Mouse (Mus musculus) CH12.LX (cell line): ENCODE data around the gene Reep6. TPM values are rescaled to one million over a fixed set of nuclear protein-coding genes. Genes with fewer than 3 reads are reported as not detected.

Source experiments
- DNase-seq: peaks from one replicate; pipeline ENCODE4 v3.0.0-alpha.2; 2013; ENCODE audit errors: extremely low read depth
- H3K27ac ChIP-seq: 2 replicates; pipeline ENCODE4 v1.5.1; 2012; ENCODE audit warnings: low read depth, mild to moderate bottlenecking, control low read depth, moderate library complexity; ENCODE audit not compliant: insufficient read depth
- H3K27me3 ChIP-seq: replicated peaks from 2 replicates; pipeline ENCODE3; 2012; ENCODE audit warnings: inconsistent platforms
- H3K36me3 ChIP-seq, 2 experiments: replicated peaks in 1 of 2; 2 replicates each; pipeline versions ENCODE3 to v1.6.1; 2012; ENCODE audit warnings: inconsistent platforms in 1 of 2, low read length in 1 of 2, mild to moderate bottlenecking in 1 of 2, mixed read lengths in 1 of 2, moderate library complexity in 1 of 2; ENCODE audit not compliant: control insufficient read depth in 1 of 2, insufficient read depth in 1 of 2
- H3K4me1 ChIP-seq, 2 experiments: 2 replicates each; pipeline ENCODE4 v1.6.1; 2012; ENCODE audit warnings: inconsistent platforms in 1 of 2, moderate library complexity in 1 of 2; ENCODE audit not compliant: insufficient read depth in 2 of 2, control insufficient read depth in 1 of 2
- H3K4me2 ChIP-seq: 2 replicates; pipeline ENCODE4 v1.6.1; 2012; ENCODE audit warnings: low read depth, mild to moderate bottlenecking, control low read depth; ENCODE audit not compliant: poor library complexity, insufficient read depth, severe bottlenecking
- H3K4me3 ChIP-seq, 3 experiments: fragments of 150-350 bp in 1 of 3; sonication (generic) in 1 of 3; replicated peaks in 1 of 3; 2 replicates each; pipeline versions ENCODE3 to v1.5.1; 2011 to 2012; ENCODE audit warnings: low read depth in 2 of 3, low read length in 2 of 3, mild to moderate bottlenecking in 2 of 3, moderate library complexity in 2 of 3, control low read depth in 1 of 3, improper control_type of control experiment in 1 of 3, inconsistent platforms in 1 of 3, mixed read lengths in 1 of 3; ENCODE audit not compliant: poor library complexity in 1 of 3
- H3K79me2 ChIP-seq: replicated peaks from 2 replicates; pipeline ENCODE4 v1.6.1; 2012; ENCODE audit warnings: mild to moderate bottlenecking, moderate library complexity; ENCODE audit not compliant: control insufficient read depth, poor library complexity, insufficient read depth, severe bottlenecking; ENCODE audit errors: extremely low read depth
- H3K9ac ChIP-seq: 2 replicates; pipeline ENCODE4 v1.6.1; 2012; ENCODE audit warnings: low read depth, mild to moderate bottlenecking, control low read depth, moderate library complexity; ENCODE audit not compliant: insufficient read depth
- H3K9me3 ChIP-seq: replicated peaks from 2 replicates; pipeline ENCODE3; 2012; ENCODE audit warnings: low read length, inconsistent platforms, mixed read lengths
- BHLHE40 ChIP-seq: IDR thresholded peaks from 2 replicates; pipeline ENCODE4 v1.6.1; 2011; ENCODE audit warnings: mild to moderate bottlenecking, low read depth, low read length, improper control_type of control experiment
- CHD2 ChIP-seq: IDR thresholded peaks from 2 replicates; pipeline ENCODE4 v1.6.1; 2011; ENCODE audit warnings: low read length, improper control_type of control experiment
- CTCF ChIP-seq, 2 experiments: IDR thresholded peaks in 1 of 2; conservative IDR thresholded peaks in 1 of 2; 2 replicates each; pipeline ENCODE4 v1.5.1; 2011 to 2012; ENCODE audit warnings: low read depth in 2 of 2, low read length in 2 of 2, improper control_type of control experiment in 1 of 2, inconsistent platforms in 1 of 2, mild to moderate bottlenecking in 1 of 2, moderate library complexity in 1 of 2
- E2F4 ChIP-seq: IDR thresholded peaks from 2 replicates; pipeline ENCODE4 v1.6.1; 2011; ENCODE audit warnings: low read depth, low read length, improper control_type of control experiment; ENCODE audit not compliant: insufficient replicate concordance
- ELF1 ChIP-seq: IDR thresholded peaks from 2 replicates; pipeline ENCODE4 v1.6.1; 2014; ENCODE audit warnings: low read depth, mild to moderate bottlenecking, inconsistent platforms, low read length, improper control_type of control experiment
- IRF4 ChIP-seq: IDR thresholded peaks from 2 replicates; pipeline ENCODE4 v1.6.1; 2014; ENCODE audit warnings: low read depth, mild to moderate bottlenecking, inconsistent platforms, low read length, improper control_type of control experiment
- JUN ChIP-seq: IDR thresholded peaks from 2 replicates; pipeline ENCODE4 v1.6.1; 2011; ENCODE audit warnings: low read depth, mild to moderate bottlenecking, low read length, improper control_type of control experiment, moderate library complexity; ENCODE audit not compliant: insufficient read depth
- JUND ChIP-seq: conservative IDR thresholded peaks from 2 replicates; pipeline ENCODE4 v1.6.1; 2011; ENCODE audit warnings: low read depth, low read length, improper control_type of control experiment
- MAFK ChIP-seq: IDR thresholded peaks from 2 replicates; pipeline ENCODE4 v1.6.1; 2011; ENCODE audit warnings: low read length, improper control_type of control experiment; ENCODE audit not compliant: insufficient replicate concordance
- MAZ ChIP-seq: IDR thresholded peaks from 2 replicates; pipeline ENCODE4 v1.6.1; 2012; ENCODE audit warnings: low read depth, mild to moderate bottlenecking, inconsistent platforms, low read length, improper control_type of control experiment, moderate library complexity
- MEF2A ChIP-seq: IDR thresholded peaks from 2 replicates; pipeline ENCODE4 v1.6.1; 2014; ENCODE audit warnings: low read depth, mild to moderate bottlenecking, inconsistent platforms, low read length, improper control_type of control experiment, borderline replicate concordance
- MXI1 ChIP-seq: IDR thresholded peaks from 2 replicates; pipeline ENCODE4 v1.6.1; 2011; ENCODE audit warnings: mild to moderate bottlenecking, low read depth, low read length, improper control_type of control experiment
- MYC ChIP-seq: IDR thresholded peaks from 2 replicates; pipeline ENCODE4 v1.6.1; 2011; ENCODE audit warnings: low read depth, mild to moderate bottlenecking, improper control_type of control experiment, low read length
- NRF1 ChIP-seq: IDR thresholded peaks from 2 replicates; pipeline ENCODE4 v1.6.1; 2014; ENCODE audit warnings: low read depth, mild to moderate bottlenecking, inconsistent platforms, low read length, improper control_type of control experiment, moderate library complexity
- POLR2A ChIP-seq: IDR thresholded peaks from 2 replicates; pipeline ENCODE4 v1.6.1; 2011; ENCODE audit warnings: low read depth, mild to moderate bottlenecking, improper control_type of control experiment, low read length
- POLR2AphosphoS2 ChIP-seq: IDR thresholded peaks from 2 replicates; pipeline ENCODE4 v1.6.1; 2011; ENCODE audit warnings: low read depth, low read length, improper control_type of control experiment
- RAD21 ChIP-seq: IDR thresholded peaks from 2 replicates; pipeline ENCODE4 v1.6.1; 2011; ENCODE audit warnings: low read depth, mild to moderate bottlenecking, low read length, improper control_type of control experiment, moderate library complexity
- RCOR1 ChIP-seq: conservative IDR thresholded peaks from 2 replicates; pipeline ENCODE4 v1.6.1; 2012; ENCODE audit warnings: low read depth, mild to moderate bottlenecking, inconsistent platforms, low read length, improper control_type of control experiment
- SMC3 ChIP-seq: IDR thresholded peaks from 2 replicates; pipeline ENCODE4 v1.6.1; 2011; ENCODE audit warnings: low read depth, low read length, improper control_type of control experiment
- TCF12 ChIP-seq: IDR thresholded peaks from 2 replicates; pipeline ENCODE4 v1.6.1; 2014; ENCODE audit warnings: low read depth, mild to moderate bottlenecking, inconsistent platforms, low read length, improper control_type of control experiment
- USF1 ChIP-seq: IDR thresholded peaks from 2 replicates; pipeline ENCODE4 v1.6.1; 2014; ENCODE audit warnings: low read depth, mild to moderate bottlenecking, inconsistent platforms, low read length, improper control_type of control experiment
- USF2 ChIP-seq: conservative IDR thresholded peaks from 2 replicates; pipeline ENCODE4 v1.6.1; 2011; ENCODE audit warnings: low read depth, low read length, improper control_type of control experiment
- ZC3H11A ChIP-seq: IDR thresholded peaks from 2 replicates; pipeline ENCODE4 v1.6.1; 2012; ENCODE audit warnings: low read depth, mild to moderate bottlenecking, inconsistent platforms, low read length, improper control_type of control experiment
- ZNF384 ChIP-seq: IDR thresholded peaks from 2 replicates; pipeline ENCODE4 v1.6.1; 2012; ENCODE audit warnings: low read depth, low read length, improper control_type of control experiment, inconsistent platforms
- dilution Hi-C: fragments of 300-500 bp; cut with MboI; formaldehyde crosslinking; loops from 2 replicates; pipeline ENCODE4 v1.14.3; 2020; ENCODE audit warnings: low sequenced_read_pairs; ENCODE audit not compliant: extremely low pct_unique_long_range_greater_than_20kb, extremely low pct_ligation_motif_present
- in situ Hi-C: fragments of 300-500 bp; cut with MboI; formaldehyde crosslinking; loops from 3 replicates; pipeline ENCODE4 v1.14.3; 2019; ENCODE audit warnings: low sequenced_read_pairs, low pct_ligation_motif_present, low pct_unique_long_range_greater_than_20kb, mixed read lengths
- polyA plus RNA-seq: library from polyadenylated mRNA; unstranded; fragments of >175 nt; gene quantifications from 2 replicates; pipeline ENCODE4 v1.2.1, GENCODE M21; 2012; ENCODE audit warnings: low read depth; ENCODE audit not compliant: insufficient read length
- total RNA-seq, 2 experiments: library from RNA; depleted of rRNA; stranded (reverse); fragments of 300-350 nt in 1 of 2; fragments of >200 nt in 1 of 2; gene quantifications; 2 replicates each; pipeline ENCODE4 v1.2.3; 2012 to 2014

Gene Reep6
- total and polyA plus RNA-seq, 3 experiments, result 0.48 to 7.5 (median 5.0) TPM

DNA sequence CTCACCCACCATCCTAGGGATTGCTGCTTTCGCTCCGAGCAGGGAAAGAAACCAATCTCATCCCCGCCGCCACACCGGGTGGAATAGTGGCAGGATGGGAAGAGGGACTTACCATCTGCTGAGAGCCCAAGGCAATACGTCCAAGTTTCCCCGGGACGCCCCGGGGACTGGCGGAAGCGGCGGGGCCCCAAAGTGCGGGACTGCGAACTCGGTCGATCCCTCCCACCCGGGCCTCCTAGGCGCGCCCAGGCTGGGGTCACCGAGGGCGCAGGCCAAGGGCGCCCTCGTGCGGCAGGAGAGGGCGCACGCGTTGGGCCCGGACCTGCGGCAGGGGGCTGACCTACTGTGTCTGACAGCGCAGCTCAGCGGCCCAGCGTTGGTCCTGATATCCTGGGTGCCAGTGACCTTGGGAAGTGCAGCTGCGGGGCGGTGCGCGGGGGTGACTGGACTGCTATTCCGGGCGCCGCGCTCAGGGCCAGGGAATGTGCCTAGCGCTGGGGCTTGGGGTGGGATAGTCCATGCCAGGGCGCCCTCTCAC is 18.6 kb downstream of the Reep6 start, which contains the start of gene Adamtsl5:
TSS of gene Adamtsl5 (minus strand) at position 169 of the 538 bp plus-strand sequence.
- Histone ChIP-seq H3K9me3 (peaks cover 2% of the 10 kb centered on the region), H3K4me2 (peak within 1 kb of the TSS; percentile 72), H3K36me3 (no peaks in the 10 kb centered on the region), H3K27me3 (peaks cover 80% of the 10 kb centered on the region), H3K4me3 (peak within 1 kb of the TSS; percentile 40 to 63 (median 40)), H3K4me1 (peaks cover 3 to 10% of the 10 kb centered on the region in 2 experiments), H3K9ac (peak within 1 kb of the TSS; percentile 41), H3K27ac (no peak within 1 kb of the TSS), H3K79me2 (no peaks in the 10 kb centered on the region)
- DNase-seq, result peak; percentile 55
- dilution Hi-C loops (no loop called here), in situ Hi-C loops (loop anchor here (5.0 kb wide), 1 partner anchor 171 kb away; the partner anchor contains the start of gene Efna2)
- TF ChIP-seq ZC3H11A, result 0 out of 2 replicates have a peak, but pooled peaks have one; percentile 35
- TF ChIP-seq USF2, result no peak
- 0 out of 2 replicates have a peak, but pooled peaks have one; percentile 19 for TF ChIP-seq TCF12
- no peak for TF ChIP-seq JUN
- peak; percentile 49 for TF ChIP-seq ELF1
- TF ChIP-seq RAD21, result peak; percentile 82
- peak; percentile 73; the same call in 1 of the 2 replicates for TF ChIP-seq MAZ
- peak; percentile 20 to 92; a peak in 2 of 4 replicates for TF ChIP-seq CTCF (conservative IDR thresholded peaks at IDR 0.05 in 1 of 2, IDR thresholded peaks at IDR 0.05 in 1 of 2; ENCODE audit: low read depth in 2 of 2, low read length in 2 of 2)
- TF ChIP-seq SMC3, result peak; percentile 69
- no peak for TF ChIP-seq CHD2
- TF ChIP-seq POLR2A, result peak; percentile 37; the same call in 1 of the 2 replicates
- TF ChIP-seq MAFK, result no peak
- TF ChIP-seq IRF4, result peak; percentile 48; the same call in 1 of the 2 replicates
- 0 out of 2 replicates have a peak, but pooled peaks have one; percentile 24 for TF ChIP-seq NRF1
- 0 out of 2 replicates have a peak, but pooled peaks have one; percentile 12 for TF ChIP-seq MEF2A

DNA sequence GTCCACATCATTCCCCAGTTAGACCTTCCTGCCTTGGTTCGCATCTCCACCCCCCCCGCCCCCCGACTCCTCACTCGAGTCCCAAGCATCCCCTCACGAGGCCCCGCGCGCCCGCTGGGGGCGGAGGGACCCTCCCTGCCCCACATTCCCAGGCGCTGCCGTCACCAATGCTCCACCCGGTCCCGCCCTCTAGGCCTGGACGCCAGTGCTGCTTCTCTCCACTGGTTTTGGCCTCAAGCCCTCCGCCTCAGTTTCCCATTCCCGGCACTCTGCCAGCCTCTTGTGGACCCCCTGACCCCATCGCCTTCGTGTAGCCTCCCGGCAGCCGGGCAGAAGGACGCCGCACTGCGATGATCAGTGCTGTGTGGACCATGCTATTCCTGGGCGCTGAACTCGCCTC is 19.2 kb downstream of the Reep6 start:
- Histone ChIP-seq H3K27me3 (peaks cover 85% of the 10 kb centered on the region), H3K4me3 (no peak overlapping the region), H3K79me2 (no peaks in the 10 kb centered on the region), H3K9ac (no peak overlapping the region), H3K9me3 (no peaks in the 10 kb centered on the region), H3K4me2 (no peak overlapping the region), H3K27ac (no peak overlapping the region), H3K36me3 (no peaks in the 10 kb centered on the region), H3K4me1 (peaks cover 3 to 10% of the 10 kb centered on the region in 2 experiments)
- in situ Hi-C loops, result loop anchor here (5.0 kb wide), 1 partner anchor 172 kb away; the partner anchor contains the start of gene Efna2
- no peak for TF ChIP-seq MXI1
- TF ChIP-seq RCOR1, result no peak
- TF ChIP-seq E2F4, result no peak
- no peak for TF ChIP-seq JUN
- TF ChIP-seq JUND, result no peak
- TF ChIP-seq CHD2, result no peak
- TF ChIP-seq MAZ, result no peak
- no peak for TF ChIP-seq TCF12
- no peak for TF ChIP-seq ZNF384
- no peak for TF ChIP-seq ZC3H11A
- no peak for TF ChIP-seq RAD21
- no peak for TF ChIP-seq BHLHE40
- TF ChIP-seq CTCF (conservative IDR thresholded peaks at IDR 0.05 in 1 of 2, IDR thresholded peaks at IDR 0.05 in 1 of 2; ENCODE audit: low read depth in 2 of 2, low read length in 2 of 2), result no peak
- no peak for TF ChIP-seq POLR2AphosphoS2
- TF ChIP-seq USF1, result no peak
- no peak for TF ChIP-seq NRF1
- no peak for TF ChIP-seq IRF4
- TF ChIP-seq POLR2A, result no peak
- no peak for TF ChIP-seq MYC
- no peak for DNase-seq
- dilution Hi-C loops, result no loop called here
